Mouse (Mus musculus) thymus, adult 2 months (tissue): ENCODE measurements around the gene Fbxl7. TPM values are rescaled to one million over a fixed set of nuclear protein-coding genes. Genes with fewer than 3 reads are reported as not detected.

Source experiments
- DNase-seq: peaks from one replicate; pipeline ENCODE4 v3.0.0; 2021
- H3K27ac ChIP-seq: fragments of 200-500 bp; 2 replicates; pipeline ENCODE4 v1.5.1; 2012; ENCODE audit warnings: low read length, control low read depth; ENCODE audit not compliant: control insufficient read depth, insufficient read depth
- H3K27me3 ChIP-seq: fragments of 200-500 bp; 2 replicates; pipeline ENCODE4 v1.6.1; 2012; ENCODE audit warnings: mild to moderate bottlenecking, low read length, moderate library complexity, mixed read lengths; ENCODE audit not compliant: control insufficient read depth, insufficient read depth
- H3K36me3 ChIP-seq: fragments of 200-500 bp; 2 replicates; pipeline ENCODE4 v1.6.1; 2012; ENCODE audit warnings: mild to moderate bottlenecking, low read length, moderate library complexity; ENCODE audit not compliant: control insufficient read depth, insufficient read depth
- H3K4me1 ChIP-seq: fragments of 200-500 bp; replicated peaks from 2 replicates; pipeline ENCODE4 v1.6.1; 2012; ENCODE audit warnings: low read length; ENCODE audit not compliant: control insufficient read depth, insufficient read depth
- H3K4me3 ChIP-seq: fragments of 200-500 bp; 2 replicates; pipeline ENCODE4 v1.5.1; 2012; ENCODE audit warnings: mild to moderate bottlenecking, low read length, control low read depth, moderate library complexity; ENCODE audit not compliant: control insufficient read depth, insufficient read depth
- CTCF ChIP-seq: fragments of 200-500 bp; IDR thresholded peaks from 2 replicates; pipeline ENCODE4 v1.5.1; 2012; ENCODE audit warnings: mild to moderate bottlenecking, control low read depth, low read length, moderate library complexity, borderline replicate concordance; ENCODE audit not compliant: control insufficient read depth, poor library complexity, insufficient read depth; ENCODE audit errors: extremely low read depth
- POLR2A ChIP-seq: fragments of 200-500 bp; IDR thresholded peaks from 2 replicates; pipeline ENCODE4 v1.6.1; 2012; ENCODE audit warnings: mild to moderate bottlenecking, low read length, control low read depth, moderate library complexity; ENCODE audit not compliant: control insufficient read depth, poor library complexity, insufficient read depth; ENCODE audit errors: extremely low read depth
- WGBS: fragments of 180-500 bp; shearing (Covaris S2); methylation state at CpG from one replicate; pipeline ENCODE4 v1.1.7; 2018; 5-methylcytosine and 5-hydroxymethylcytosine counted together
- polyA plus RNA-seq: library from polyadenylated mRNA; depleted of rRNA; stranded (reverse); fragments of >200 nt; gene quantifications from 2 replicates; pipeline ENCODE4 v1.2.3, GENCODE M21; 2012

Gene Fbxl7
- polyA plus RNA-seq, 1 experiment: 1.0 TPM

DNA sequence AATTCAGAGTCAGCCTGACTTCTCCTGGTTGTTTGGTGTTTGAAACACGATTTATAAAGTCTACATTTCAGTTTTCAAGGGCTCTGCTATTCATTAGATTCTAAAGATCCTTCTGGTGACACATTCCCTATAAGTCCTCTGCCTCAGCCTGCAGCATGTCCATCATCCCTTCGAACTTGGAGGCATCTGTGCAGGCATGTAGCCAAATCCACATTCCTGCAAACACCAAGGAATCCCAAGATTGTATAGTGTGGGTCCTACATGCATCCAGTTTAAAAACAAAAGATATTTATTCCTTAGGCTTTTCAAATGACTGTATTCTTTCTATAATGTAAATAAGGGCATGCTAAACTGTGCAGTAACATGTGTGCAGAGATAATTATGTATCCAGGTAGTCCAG lies 190.4 kb downstream of the Fbxl7 start:
- DNase-seq: no peak
- Histone ChIP-seq H3K4me3 (no peak overlapping the region), H3K27me3 (no peaks in the 10 kb centered on the region), H3K27ac (no peak overlapping the region), H3K4me1 (no peaks in the 10 kb centered on the region), H3K36me3 (no peaks in the 10 kb centered on the region)
- TF ChIP-seq POLR2A (no peak), CTCF (no peak)
- 63% methylated on average over 2 of the region's 2 CpGs for WGBS

DNA sequence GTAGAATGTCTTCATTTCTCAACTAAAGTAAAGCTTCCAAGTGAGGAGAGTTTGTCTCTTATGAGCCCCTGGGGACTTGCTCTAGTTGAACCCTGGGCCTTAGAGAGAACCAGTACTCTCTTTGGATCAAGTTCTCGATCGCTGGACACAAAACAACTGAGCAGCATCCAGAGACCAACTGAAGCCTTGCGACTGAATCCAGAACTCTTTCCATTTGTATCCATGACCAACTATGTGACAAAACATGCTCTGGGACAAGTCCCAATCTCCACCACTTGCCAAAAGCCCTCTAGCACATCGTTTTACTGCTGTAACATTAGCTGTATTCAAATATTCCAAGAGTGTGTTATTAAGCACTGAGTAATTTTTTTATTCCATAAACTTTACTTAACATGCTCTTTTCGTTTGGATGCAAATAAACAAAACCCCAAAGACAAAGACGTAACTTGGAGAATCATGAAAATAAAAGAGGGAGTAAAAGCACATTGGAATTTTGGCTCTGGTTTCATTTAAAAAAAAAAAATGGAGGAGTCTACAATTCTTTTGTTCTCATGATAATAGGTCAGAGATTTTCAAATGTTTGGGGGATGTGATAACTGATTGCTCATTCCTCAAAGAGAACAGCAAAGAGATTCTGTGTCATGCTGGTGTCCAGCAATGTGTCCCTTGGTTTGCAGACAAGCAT lies 192.1 kb downstream of the Fbxl7 start:
- 87% methylated on average over 6 of the region's 6 CpGs for WGBS
- TF ChIP-seq POLR2A (no peak), CTCF (no peak)
- H3K4me1 ChIP-seq: no peaks in the 10 kb centered on the region
- no peak overlapping the region for H3K4me3 ChIP-seq
- H3K27me3 ChIP-seq: no peaks in the 10 kb centered on the region
- H3K27ac ChIP-seq: no peak overlapping the region
- H3K36me3 ChIP-seq: no peaks in the 10 kb centered on the region
- DNase-seq: no peak

DNA sequence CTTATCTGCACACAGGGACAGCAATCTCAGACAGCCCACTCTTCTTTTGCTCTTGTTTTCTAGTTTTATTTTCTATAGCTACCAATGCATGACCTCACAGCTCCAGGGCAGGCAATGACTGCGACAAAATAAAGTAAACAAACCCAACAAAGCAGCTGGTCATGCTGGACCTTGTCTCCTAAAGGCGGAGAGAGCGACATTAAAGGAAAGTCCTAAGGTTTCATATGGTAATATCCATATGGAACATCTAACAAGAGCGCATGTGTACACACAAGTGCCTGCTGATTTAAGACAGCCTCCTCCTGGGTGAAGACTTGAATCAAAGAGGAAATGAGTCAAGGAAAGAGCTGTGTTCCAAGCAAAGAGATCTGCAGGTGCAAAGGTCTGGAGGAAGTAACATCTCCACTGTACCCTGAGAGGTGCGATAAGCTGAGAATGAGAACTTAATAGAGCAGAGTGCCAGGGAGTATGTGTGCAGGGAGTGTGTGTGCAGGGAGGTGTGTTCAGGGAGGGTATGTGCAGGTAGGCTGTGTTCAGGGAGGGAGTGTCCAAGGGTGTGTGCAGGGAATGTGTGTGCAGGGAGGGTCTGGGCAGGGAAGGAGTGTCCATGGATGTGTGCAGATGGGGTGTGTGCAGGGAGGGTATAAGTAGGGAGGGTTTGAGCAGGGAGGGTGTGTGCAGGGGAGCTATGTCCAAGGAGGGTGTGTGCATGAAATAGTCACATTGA lies 193.3 kb downstream of the Fbxl7 start:
- Histone ChIP-seq H3K4me3 (no peak overlapping the region), H3K36me3 (no peaks in the 10 kb centered on the region), H3K27ac (no peak overlapping the region), H3K27me3 (no peaks in the 10 kb centered on the region), H3K4me1 (no peaks in the 10 kb centered on the region)
- TF ChIP-seq CTCF (no peak), POLR2A (no peak)
- DNase-seq: no peak
- WGBS: 65% methylated on average over 5 of the region's 5 CpGs

DNA sequence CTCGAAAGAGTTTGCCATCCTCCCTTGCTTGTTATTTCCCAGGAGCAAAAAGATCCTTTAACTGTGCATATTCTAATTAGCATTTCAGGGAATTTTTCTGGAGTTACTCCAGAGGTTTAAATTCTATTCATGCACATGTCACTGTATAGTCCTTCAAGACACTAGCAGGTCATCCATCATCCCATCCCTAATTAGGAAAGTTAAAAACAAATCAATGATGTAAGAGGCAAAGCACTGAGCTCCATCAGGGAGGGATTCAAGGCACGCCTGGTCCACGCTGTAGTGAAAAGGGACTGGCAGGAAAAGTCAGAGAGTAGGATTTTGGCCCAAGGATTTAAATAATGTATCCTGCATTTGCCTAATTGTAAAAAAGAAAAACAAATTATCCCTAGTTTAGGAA lies 202.3 kb downstream of the Fbxl7 start:
- WGBS: 87% methylated on average over 3 of the region's 3 CpGs
- no peak for DNase-seq
- Histone ChIP-seq H3K27me3 (no peaks in the 10 kb centered on the region), H3K27ac (no peak overlapping the region), H3K4me1 (no peaks in the 10 kb centered on the region), H3K4me3 (no peak overlapping the region), H3K36me3 (no peaks in the 10 kb centered on the region)
- TF ChIP-seq POLR2A: no peak

DNA sequence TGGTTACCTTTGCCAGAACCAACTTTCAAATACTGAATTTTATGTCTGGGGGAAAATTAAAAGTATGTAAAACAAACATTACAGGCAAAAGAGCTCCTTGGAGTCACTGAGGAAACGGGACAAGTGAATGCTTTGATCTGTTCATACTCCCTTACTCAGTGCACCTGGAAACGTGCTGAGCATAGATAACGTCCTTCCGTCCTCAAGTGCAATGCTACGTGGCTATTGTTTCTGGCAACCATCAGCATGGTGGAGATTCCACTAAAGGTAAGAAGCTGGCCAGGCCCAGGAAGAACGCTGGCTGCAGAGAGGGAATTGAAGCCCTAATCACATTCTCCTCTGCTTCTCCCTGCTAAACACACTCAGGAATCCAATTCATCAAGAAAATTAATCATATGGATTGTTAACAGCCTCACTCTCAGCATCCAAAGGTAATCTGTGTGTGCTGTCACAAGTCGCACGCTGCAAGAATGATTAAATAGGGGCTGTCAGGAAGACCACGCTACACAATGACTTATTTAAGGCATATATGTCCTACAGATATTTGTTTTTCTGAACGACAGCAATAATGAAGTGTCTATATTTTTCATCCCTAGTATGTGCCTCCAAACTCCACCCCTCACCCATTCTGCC lies 206.8 kb downstream of the Fbxl7 start:
- Histone ChIP-seq H3K36me3 (no peaks in the 10 kb centered on the region), H3K4me3 (no peak overlapping the region), H3K27ac (no peak overlapping the region), H3K27me3 (no peaks in the 10 kb centered on the region), H3K4me1 (no peaks in the 10 kb centered on the region)
- TF ChIP-seq CTCF: no peak
- no peak for TF ChIP-seq POLR2A
- WGBS: 91% methylated on average over 10 of the region's 10 CpGs
- DNase-seq: no peak

DNA sequence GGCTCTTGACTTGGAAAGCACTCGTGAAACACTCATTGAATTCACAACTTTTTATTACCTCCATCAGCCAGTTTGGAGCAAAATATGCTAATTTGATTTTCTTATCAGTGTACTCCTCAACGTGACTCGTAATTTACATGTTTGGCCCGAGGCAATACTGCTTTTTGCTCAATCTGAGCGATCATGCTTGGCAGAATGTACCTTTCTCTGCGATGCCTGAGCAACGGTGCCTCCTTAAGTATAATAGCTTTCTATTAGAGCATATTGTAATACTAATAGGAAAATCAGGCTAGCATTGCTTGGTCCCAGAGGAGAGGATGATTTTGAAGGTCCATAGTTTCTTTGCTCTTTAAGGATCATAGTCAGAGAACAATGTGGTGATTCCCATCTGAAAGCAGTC lies 207.7 kb downstream of the Fbxl7 start:
- 90% methylated on average over 7 of the region's 7 CpGs for WGBS
- no peak for DNase-seq
- Histone ChIP-seq H3K36me3 (no peaks in the 10 kb centered on the region), H3K4me3 (no peak overlapping the region), H3K4me1 (no peaks in the 10 kb centered on the region), H3K27me3 (no peaks in the 10 kb centered on the region), H3K27ac (no peak overlapping the region)
- no peak for TF ChIP-seq POLR2A
- no peak for TF ChIP-seq CTCF
